Mouse (Mus musculus): ENCODE measurements at regions not wholly inside any gene's neighbourhood (a gene's known extent, or its start where the extent isn't known, plus 50 kb on each side); places are given as distances from the start of the nearest gene placed in this dataset.

DNA sequence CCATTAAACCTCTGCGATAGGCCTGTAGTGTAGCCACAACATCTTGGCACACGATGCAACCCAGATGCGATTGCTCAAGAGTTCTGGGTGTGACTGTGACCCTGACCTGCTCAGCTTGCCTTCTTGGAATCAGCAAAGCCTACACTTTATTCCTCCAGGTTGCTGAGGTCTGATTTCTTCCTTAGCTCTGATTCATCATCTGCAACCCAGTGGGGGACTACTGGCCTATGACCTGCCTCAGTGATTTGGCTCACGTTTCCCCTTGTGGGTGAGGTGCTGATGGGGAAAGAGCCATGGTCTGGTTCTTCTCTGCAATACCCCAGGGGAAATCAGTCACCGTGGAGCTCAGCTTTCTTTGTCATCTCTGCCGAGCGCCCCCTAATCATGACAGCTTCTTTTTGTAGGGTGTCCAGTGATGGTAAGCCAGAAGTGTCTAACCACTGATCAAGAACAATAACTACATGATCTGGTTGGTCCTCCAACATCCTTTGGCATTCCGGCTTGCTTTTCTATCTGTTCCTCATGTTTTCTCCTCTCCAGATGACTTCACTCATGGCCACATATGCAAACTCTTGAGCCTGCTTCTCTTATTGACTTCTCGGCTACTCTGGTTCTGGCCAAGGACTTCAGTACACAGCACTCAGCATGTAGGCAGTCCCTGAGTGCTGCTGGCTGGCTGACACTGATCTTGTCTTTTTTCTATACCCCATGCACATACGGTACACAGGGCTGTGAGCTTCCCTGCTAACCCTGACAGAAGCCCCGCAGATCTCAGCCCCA, 163.0 kb downstream of the Gm45692 start:
- no peak for ATAC-seq (replicated peaks; ENCODE audit: low FRiP score, low TSS enrichment, poor library complexity, severe bottlenecking)

GRCm38 (mm10) chr8:26283957-26284356, 164.6 kb downstream of the Gm45692 start:
- ATAC-seq (replicated peaks; ENCODE audit: low FRiP score, low TSS enrichment, poor library complexity, severe bottlenecking), result no peak

GRCm38 (mm10) chr8:26287665-26288064, 168.3 kb downstream of the Gm45692 start:
- ATAC-seq (replicated peaks; ENCODE audit: low FRiP score, low TSS enrichment, poor library complexity, severe bottlenecking), result no peak

- no peak for ATAC-seq (replicated peaks; ENCODE audit: low FRiP score, low TSS enrichment, poor library complexity, severe bottlenecking)
These were observed 168.8 kb downstream of the Gm45692 start for GRCm38 (mm10) chr8:26288163-26288562.

DNA sequence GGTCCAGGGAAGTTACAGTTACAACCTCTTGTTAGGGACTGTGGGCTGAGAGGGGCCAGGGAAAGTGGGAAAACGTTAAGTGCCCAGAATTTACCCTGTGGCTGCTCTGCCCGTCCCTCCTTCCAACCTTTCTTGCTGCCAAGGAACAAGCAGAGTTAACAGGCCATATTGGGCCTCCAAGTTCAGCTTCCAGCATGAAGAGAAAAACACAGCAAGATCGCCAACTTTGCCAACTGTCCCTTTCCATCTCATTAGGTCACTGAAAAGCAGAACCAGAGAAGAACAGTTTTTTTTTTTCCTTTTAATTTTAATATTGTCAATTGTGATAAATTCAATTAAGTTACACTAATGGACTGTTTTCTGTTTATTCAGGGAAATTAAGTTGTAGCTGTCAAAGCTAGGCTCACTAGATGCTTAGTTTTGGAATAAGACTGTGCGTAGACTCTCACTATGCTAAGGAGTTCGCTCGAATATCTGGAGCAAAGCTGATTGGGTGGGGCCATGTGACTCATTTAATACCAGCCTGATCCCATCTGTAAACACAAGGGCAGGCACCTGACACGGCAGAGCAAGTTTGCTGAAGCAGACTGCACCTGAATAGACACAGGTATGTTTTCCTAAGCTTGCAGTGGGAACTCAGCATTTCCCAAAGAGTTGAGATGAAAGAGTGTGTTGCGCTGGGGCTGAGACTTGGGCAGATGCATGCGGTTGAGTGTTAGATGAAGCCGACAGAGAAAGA, 178.9 kb downstream of the Gm45692 start:
- ATAC-seq (replicated peaks; ENCODE audit: low FRiP score, low TSS enrichment, poor library complexity, severe bottlenecking), result no peak

- ATAC-seq (replicated peaks; ENCODE audit: low FRiP score, low TSS enrichment, poor library complexity, severe bottlenecking), result no peak
These were observed 180.9 kb downstream of the Gm45692 start for GRCm38 (mm10) chr8:26300246-26300645.

- no peak for ATAC-seq (replicated peaks; ENCODE audit: low FRiP score, low TSS enrichment, poor library complexity, severe bottlenecking)
These were observed 182.6 kb downstream of the Gm45692 start for GRCm38 (mm10) chr8:26301961-26302360.

DNA sequence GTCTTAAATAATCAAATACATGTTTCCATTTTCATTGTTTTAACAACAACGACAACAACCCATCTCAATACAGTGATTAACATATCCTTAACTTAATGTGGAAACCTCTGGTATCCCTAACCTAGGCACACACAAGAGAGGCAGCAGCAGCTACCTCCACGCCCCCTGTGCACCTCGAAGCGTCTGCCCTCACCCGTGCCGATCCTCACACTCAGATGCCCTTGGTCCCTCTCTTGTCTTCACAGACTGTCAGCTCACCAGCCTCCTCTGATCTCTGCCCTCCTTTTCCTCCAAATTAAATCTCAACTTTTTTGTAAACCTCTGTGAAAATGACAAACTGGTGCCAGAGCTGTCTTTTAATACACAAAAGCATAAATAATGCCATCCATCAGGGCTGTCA, 185.2 kb downstream of the Gm45692 start:
- ATAC-seq (replicated peaks; ENCODE audit: low FRiP score, low TSS enrichment, poor library complexity, severe bottlenecking), result no peak

DNA sequence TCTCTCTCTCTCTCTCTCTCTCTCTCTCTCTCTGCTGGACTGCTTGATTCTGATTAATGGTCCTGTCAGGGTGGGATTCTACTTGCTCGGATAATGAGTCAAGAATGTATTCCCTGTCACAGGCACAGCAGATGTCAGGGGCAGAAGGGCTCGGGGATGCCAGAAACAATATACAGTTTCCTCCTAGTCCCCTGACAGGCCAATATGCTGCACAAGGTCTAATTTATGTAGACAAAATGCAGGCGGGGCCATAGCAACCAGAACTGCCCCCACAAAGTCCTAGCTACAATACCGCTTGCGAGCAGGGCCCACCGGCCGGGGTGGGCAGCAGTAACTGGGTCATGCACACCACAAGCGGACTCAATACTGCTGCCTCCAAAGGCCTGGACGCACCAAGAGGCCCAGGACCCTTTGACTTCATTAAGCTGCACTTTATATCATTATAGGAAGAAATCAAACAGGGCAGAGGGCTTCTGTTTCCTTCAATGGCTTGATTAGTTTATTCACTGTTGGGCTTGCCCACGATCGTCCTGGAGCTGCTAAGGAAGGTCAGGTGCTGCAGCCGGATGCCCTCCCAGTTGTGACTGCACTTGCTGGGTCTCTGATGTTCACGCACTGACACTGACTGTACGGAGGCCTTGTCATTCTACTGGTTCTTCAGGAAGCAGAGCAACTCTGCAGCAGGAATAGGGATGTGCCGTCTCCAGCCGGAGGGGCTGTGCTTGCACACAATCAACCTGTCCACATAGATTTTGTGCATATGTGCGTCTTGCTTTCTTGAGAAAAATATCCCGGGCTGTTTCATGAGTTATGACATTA, 185.9 kb downstream of the Gm45692 start:
- ATAC-seq (replicated peaks; ENCODE audit: low FRiP score, low TSS enrichment, poor library complexity, severe bottlenecking), result no peak

- ATAC-seq (replicated peaks; ENCODE audit: low FRiP score, low TSS enrichment, poor library complexity, severe bottlenecking), result no peak
These were observed 188.8 kb downstream of the Gm45692 start for GRCm38 (mm10) chr8:26308121-26308641.

DNA sequence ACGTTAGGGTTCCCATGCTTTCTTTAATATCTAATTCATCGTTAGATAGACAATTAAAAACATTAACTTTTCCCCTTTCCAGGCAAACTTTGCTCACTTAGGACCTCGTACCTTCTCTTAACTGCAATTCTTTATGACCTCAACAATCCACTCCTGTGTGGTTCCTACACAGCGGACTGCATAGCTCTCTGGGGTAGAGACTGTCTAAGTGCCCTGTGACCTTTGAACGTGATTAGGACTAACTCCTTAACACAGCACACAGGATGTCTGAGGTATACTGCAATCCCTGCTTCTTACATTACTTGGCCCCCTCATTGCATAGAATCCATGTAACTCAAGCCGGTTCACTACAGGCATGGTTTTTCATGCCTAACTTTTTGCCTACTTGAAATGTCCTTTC, 190.4 kb downstream of the Gm45692 start:
- no peak for ATAC-seq (replicated peaks; ENCODE audit: low FRiP score, low TSS enrichment, poor library complexity, severe bottlenecking)

GRCm38 (mm10) chr8:26323606-26324350, 204.4 kb downstream of the Gm45692 start:
- no peak for ATAC-seq (replicated peaks; ENCODE audit: low FRiP score, low TSS enrichment, poor library complexity, severe bottlenecking)

DNA sequence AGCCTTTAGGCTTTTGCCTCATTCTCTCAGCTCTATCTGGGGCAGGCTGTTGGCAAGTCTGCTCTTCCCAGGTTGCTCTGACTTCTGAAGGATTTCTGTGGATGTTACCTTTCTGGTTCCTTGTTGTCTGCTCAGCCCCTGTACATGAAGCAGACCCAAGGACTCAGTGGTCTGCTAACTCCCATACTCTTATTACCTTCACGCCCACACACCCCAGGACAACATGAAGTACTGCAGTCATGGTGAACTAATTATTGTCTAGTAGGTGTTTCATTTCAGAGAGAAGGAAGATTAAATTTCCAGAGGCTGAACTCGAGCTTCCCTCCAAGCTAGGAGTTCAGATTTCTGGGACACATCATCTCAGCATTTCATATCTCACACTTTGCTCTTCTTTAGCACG, 205.3 kb downstream of the Gm45692 start:
- no peak for ATAC-seq (replicated peaks; ENCODE audit: low FRiP score, low TSS enrichment, poor library complexity, severe bottlenecking)

DNA sequence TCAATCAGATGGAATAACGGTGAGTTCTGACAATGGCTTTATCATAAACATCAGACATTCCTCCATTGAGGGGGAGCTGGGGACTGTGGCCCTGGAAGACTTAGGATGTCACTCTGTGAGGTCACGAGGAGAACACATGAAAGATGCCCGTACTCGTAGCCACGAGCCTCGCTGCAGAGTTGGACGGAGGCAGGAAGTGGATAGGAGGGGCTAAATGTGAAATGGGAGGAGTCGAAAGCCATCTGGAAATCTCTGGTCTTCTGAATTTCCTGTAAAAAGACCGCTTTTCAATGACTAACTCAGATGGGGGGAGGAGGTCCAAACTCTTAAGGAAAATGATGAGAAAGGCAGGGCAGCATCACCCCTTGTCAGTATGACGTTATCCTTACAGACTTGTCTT, 210.5 kb downstream of the Gm45692 start:
- ATAC-seq (replicated peaks; ENCODE audit: low FRiP score, low TSS enrichment, poor library complexity, severe bottlenecking), result no peak

GRCm38 (mm10) chr8:26336906-26337650, 217.7 kb downstream of the Gm45692 start:
- no peak for ATAC-seq (replicated peaks; ENCODE audit: low FRiP score, low TSS enrichment, poor library complexity, severe bottlenecking)

- ATAC-seq (replicated peaks; ENCODE audit: low FRiP score, low TSS enrichment, poor library complexity, severe bottlenecking), result peak; percentile 83
These were observed 225.7 kb downstream of the Gm45692 start for GRCm38 (mm10) chr8:26345078-26345477.

DNA sequence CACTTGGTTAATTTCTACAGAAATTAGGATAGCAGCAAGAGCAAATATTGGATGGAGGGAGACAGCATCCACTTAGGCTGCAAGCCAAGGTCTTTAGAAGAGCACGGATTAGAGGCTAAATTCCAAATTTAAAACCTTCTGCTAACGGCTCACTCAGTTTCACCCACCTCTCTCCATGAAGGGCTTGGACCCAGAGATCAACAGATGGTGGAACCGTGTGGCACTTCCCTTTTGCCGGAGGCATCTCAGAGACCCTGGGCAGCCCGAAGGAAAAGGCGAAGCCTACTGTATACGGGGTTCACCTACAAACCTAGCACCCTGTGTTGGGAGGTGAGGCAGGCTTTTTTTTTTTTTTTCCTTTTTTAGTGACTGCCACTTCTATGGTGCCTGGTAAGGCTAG, 229.9 kb downstream of the Gm45692 start:
- no peak for ATAC-seq (replicated peaks; ENCODE audit: low FRiP score, low TSS enrichment, poor library complexity, severe bottlenecking)

GRCm38 (mm10) chr8:26349854-26350253, 230.5 kb downstream of the Gm45692 start:
- no peak for ATAC-seq (replicated peaks; ENCODE audit: low FRiP score, low TSS enrichment, poor library complexity, severe bottlenecking)

DNA sequence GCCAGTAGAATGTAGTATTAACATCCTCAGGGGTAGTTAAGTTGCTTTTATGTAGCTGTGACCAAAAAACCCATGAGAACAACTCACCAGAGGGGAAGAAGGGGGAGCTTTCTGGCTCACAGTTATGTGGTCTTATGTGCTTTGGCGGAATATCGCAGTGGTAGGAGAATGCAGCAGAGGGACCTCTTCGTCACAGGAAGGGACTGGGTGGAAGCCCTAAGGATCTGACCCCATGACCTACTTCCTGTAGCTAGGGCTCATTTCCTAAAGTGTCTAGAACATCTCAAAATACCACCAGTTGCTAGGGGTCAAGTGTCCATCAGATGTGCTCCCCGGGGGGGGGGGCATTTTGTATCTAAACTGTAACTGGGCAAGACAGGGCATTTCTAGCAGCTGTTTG, 231.3 kb downstream of the Gm45692 start:
- ATAC-seq (replicated peaks; ENCODE audit: low FRiP score, low TSS enrichment, poor library complexity, severe bottlenecking), result no peak
